Mouse (Mus musculus): ENCODE measurements around the gene Tmem98. TPM values are rescaled to one million over a fixed set of nuclear protein-coding genes. Genes with fewer than 3 reads are reported as not detected.
A peak's percentile ranks its signal among the peaks of the same experiment; 100 is the strongest.

Gene Tmem98
- polyA plus RNA-seq (2014; fragmentation: Nextera tagmentation; extraction: Ambion mirVana): 146 and 152 TPM in 2 replicates

- no peaks in the 10 kb centered on the region for H3K27me3 ChIP-seq (ENCODE audit: control insufficient read depth, insufficient read depth, low read length)
- 1% methylated on average over 53 of the region's 54 CpGs for WGBS
- peaks cover 9% of the 10 kb centered on the region; the same call in 1 of the 2 replicates for H3K4me1 ChIP-seq (ENCODE audit: control insufficient read depth, insufficient read depth, low read length)
- peak within 1 kb of the TSS; percentile 58 for H3K4me2 ChIP-seq (ENCODE audit: low read depth, severe bottlenecking)
- peak within 1 kb of the TSS; percentile 94 for H3K9ac ChIP-seq (ENCODE audit: low read length)
- H3K27ac ChIP-seq (replicated peaks; ENCODE audit: low read depth, low read length): peak within 1 kb of the TSS; percentile 84
- ATAC-seq (ENCODE audit: insufficient number of reproducible peaks, low FRiP score, low TSS enrichment, low read depth) (peak; percentile 67; the same call in 1 of the 2 replicates), DNase-seq (ENCODE audit: low spot score) (peak; percentile 77)
- peak within 1 kb of the TSS; percentile 60 for H3K4me3 ChIP-seq (ENCODE audit: low read depth, low read length)
- peaks cover 8% of the 10 kb centered on the region; the same call in 1 of the 2 replicates for H3K36me3 ChIP-seq (ENCODE audit: control insufficient read depth, insufficient read depth, low read length)
- no peaks in the 10 kb centered on the region for H3K9me3 ChIP-seq (ENCODE audit: control insufficient read depth, low read length)
Measured at GRCm38 (mm10) chr11:80809993-80810821, at the start of gene Tmem98. Gene Tmem98 (plus strand): TSS chr11:80810175.

GRCm38 (mm10) chr11:80761285-80761974 is 48.5 kb upstream of the Tmem98 start:
- DNase-seq (ENCODE audit: low spot score): no peak
- Histone ChIP-seq H3K36me3 (ENCODE audit: control insufficient read depth, insufficient read depth, low read length) (no peaks in the 10 kb centered on the region), H3K9me3 (ENCODE audit: control insufficient read depth, low read length) (no peaks in the 10 kb centered on the region), H3K9ac (ENCODE audit: low read length) (no peak overlapping the region), H3K27me3 (ENCODE audit: control insufficient read depth, insufficient read depth, low read length) (no peaks in the 10 kb centered on the region), H3K4me1 (ENCODE audit: control insufficient read depth, insufficient read depth, low read length) (no peaks in the 10 kb centered on the region), H3K4me2 (ENCODE audit: low read depth, severe bottlenecking) (no peak overlapping the region), H3K27ac (replicated peaks; ENCODE audit: low read depth, low read length) (no peak overlapping the region), H3K4me3 (ENCODE audit: low read depth, low read length) (no peak overlapping the region)
- 89% methylated on average over 3 of the region's 3 CpGs for WGBS
- ATAC-seq (ENCODE audit: insufficient number of reproducible peaks, low FRiP score, low TSS enrichment, low read depth): no peak

- ATAC-seq (ENCODE audit: insufficient number of reproducible peaks, low FRiP score, low TSS enrichment, low read depth) (no peak), DNase-seq (ENCODE audit: low spot score) (no peak)
- H3K4me1 ChIP-seq (ENCODE audit: control insufficient read depth, insufficient read depth, low read length): no peaks in the 10 kb centered on the region
- H3K36me3 ChIP-seq (ENCODE audit: control insufficient read depth, insufficient read depth, low read length): no peaks in the 10 kb centered on the region
- no peaks in the 10 kb centered on the region for H3K27me3 ChIP-seq (ENCODE audit: control insufficient read depth, insufficient read depth, low read length)
- H3K4me2 ChIP-seq (ENCODE audit: low read depth, severe bottlenecking): no peak overlapping the region
- no peak overlapping the region for H3K4me3 ChIP-seq (ENCODE audit: low read depth, low read length)
- H3K9me3 ChIP-seq (ENCODE audit: control insufficient read depth, low read length): no peaks in the 10 kb centered on the region
- no peak overlapping the region for H3K27ac ChIP-seq (replicated peaks; ENCODE audit: low read depth, low read length)
- H3K9ac ChIP-seq (ENCODE audit: low read length): no peak overlapping the region
- 71% methylated on average over 4 of the region's 4 CpGs for WGBS
Measured at GRCm38 (mm10) chr11:80762066-80762465, 47.9 kb upstream of the Tmem98 start.

- H3K4me1 ChIP-seq (ENCODE audit: control insufficient read depth, insufficient read depth, low read length): no peaks in the 10 kb centered on the region
- WGBS: 89% methylated on average over 4 of the region's 4 CpGs
- no peak for DNase-seq (ENCODE audit: low spot score)
- no peak for ATAC-seq (ENCODE audit: insufficient number of reproducible peaks, low FRiP score, low TSS enrichment, low read depth)
- no peak overlapping the region for H3K27ac ChIP-seq (replicated peaks; ENCODE audit: low read depth, low read length)
- no peak overlapping the region for H3K9ac ChIP-seq (ENCODE audit: low read length)
- H3K9me3 ChIP-seq (ENCODE audit: control insufficient read depth, low read length): no peaks in the 10 kb centered on the region
- H3K36me3 ChIP-seq (ENCODE audit: control insufficient read depth, insufficient read depth, low read length): no peaks in the 10 kb centered on the region
- no peak overlapping the region for H3K4me2 ChIP-seq (ENCODE audit: low read depth, severe bottlenecking)
- H3K27me3 ChIP-seq (ENCODE audit: control insufficient read depth, insufficient read depth, low read length): no peaks in the 10 kb centered on the region
- no peak overlapping the region for H3K4me3 ChIP-seq (ENCODE audit: low read depth, low read length)
Measured at GRCm38 (mm10) chr11:80766068-80766467, 43.9 kb upstream of the Tmem98 start.

- DNase-seq (ENCODE audit: low spot score): no peak
- no peak for ATAC-seq (ENCODE audit: insufficient number of reproducible peaks, low FRiP score, low TSS enrichment, low read depth)
- H3K4me1 ChIP-seq (ENCODE audit: control insufficient read depth, insufficient read depth, low read length): 0 out of 2 replicates have a peak, but pooled peaks cover 1% of the 10 kb centered on the region
- no peak overlapping the region for H3K4me3 ChIP-seq (ENCODE audit: low read depth, low read length)
- no peak overlapping the region for H3K9ac ChIP-seq (ENCODE audit: low read length)
- H3K27me3 ChIP-seq (ENCODE audit: control insufficient read depth, insufficient read depth, low read length): no peaks in the 10 kb centered on the region
- WGBS: 87% methylated on average over 6 of the region's 6 CpGs
- H3K27ac ChIP-seq (replicated peaks; ENCODE audit: low read depth, low read length): no peak overlapping the region
- H3K4me2 ChIP-seq (ENCODE audit: low read depth, severe bottlenecking): no peak overlapping the region
- H3K9me3 ChIP-seq (ENCODE audit: control insufficient read depth, low read length): no peaks in the 10 kb centered on the region
- no peaks in the 10 kb centered on the region for H3K36me3 ChIP-seq (ENCODE audit: control insufficient read depth, insufficient read depth, low read length)
Measured at GRCm38 (mm10) chr11:80766472-80767319, 43.3 kb upstream of the Tmem98 start.

- H3K9me3 ChIP-seq (ENCODE audit: control insufficient read depth, low read length): no peaks in the 10 kb centered on the region
- H3K27me3 ChIP-seq (ENCODE audit: control insufficient read depth, insufficient read depth, low read length): no peaks in the 10 kb centered on the region
- no peaks in the 10 kb centered on the region for H3K36me3 ChIP-seq (ENCODE audit: control insufficient read depth, insufficient read depth, low read length)
- ATAC-seq (ENCODE audit: insufficient number of reproducible peaks, low FRiP score, low TSS enrichment, low read depth) (no peak), DNase-seq (ENCODE audit: low spot score) (no peak)
- 74% methylated on average over 3 of the region's 3 CpGs for WGBS
- H3K4me3 ChIP-seq (ENCODE audit: low read depth, low read length): no peak overlapping the region
- H3K27ac ChIP-seq (replicated peaks; ENCODE audit: low read depth, low read length): no peak overlapping the region
- no peak overlapping the region for H3K9ac ChIP-seq (ENCODE audit: low read length)
- H3K4me1 ChIP-seq (ENCODE audit: control insufficient read depth, insufficient read depth, low read length): 0 out of 2 replicates have a peak, but pooled peaks cover 3% of the 10 kb centered on the region
- no peak overlapping the region for H3K4me2 ChIP-seq (ENCODE audit: low read depth, severe bottlenecking)
Measured at GRCm38 (mm10) chr11:80767320-80767617, 42.7 kb upstream of the Tmem98 start.

GRCm38 (mm10) chr11:80771186-80771585 is 38.8 kb upstream of the Tmem98 start:
- Histone ChIP-seq H3K4me2 (ENCODE audit: low read depth, severe bottlenecking) (no peak overlapping the region), H3K4me3 (ENCODE audit: low read depth, low read length) (no peak overlapping the region), H3K4me1 (ENCODE audit: control insufficient read depth, insufficient read depth, low read length) (0 out of 2 replicates have a peak, but pooled peaks cover 3% of the 10 kb centered on the region), H3K9ac (ENCODE audit: low read length) (no peak overlapping the region), H3K36me3 (ENCODE audit: control insufficient read depth, insufficient read depth, low read length) (no peaks in the 10 kb centered on the region), H3K27me3 (ENCODE audit: control insufficient read depth, insufficient read depth, low read length) (no peaks in the 10 kb centered on the region), H3K9me3 (ENCODE audit: control insufficient read depth, low read length) (no peaks in the 10 kb centered on the region), H3K27ac (replicated peaks; ENCODE audit: low read depth, low read length) (no peak overlapping the region)
- WGBS: 89% methylated on average over 3 of the region's 3 CpGs
- DNase-seq (ENCODE audit: low spot score) (no peak), ATAC-seq (ENCODE audit: insufficient number of reproducible peaks, low FRiP score, low TSS enrichment, low read depth) (no peak)

Data from limb, embryonic 11.5 days (tissue).